Mouse (Mus musculus): Measurements from ENCODE around the gene Spred2.

DNA sequence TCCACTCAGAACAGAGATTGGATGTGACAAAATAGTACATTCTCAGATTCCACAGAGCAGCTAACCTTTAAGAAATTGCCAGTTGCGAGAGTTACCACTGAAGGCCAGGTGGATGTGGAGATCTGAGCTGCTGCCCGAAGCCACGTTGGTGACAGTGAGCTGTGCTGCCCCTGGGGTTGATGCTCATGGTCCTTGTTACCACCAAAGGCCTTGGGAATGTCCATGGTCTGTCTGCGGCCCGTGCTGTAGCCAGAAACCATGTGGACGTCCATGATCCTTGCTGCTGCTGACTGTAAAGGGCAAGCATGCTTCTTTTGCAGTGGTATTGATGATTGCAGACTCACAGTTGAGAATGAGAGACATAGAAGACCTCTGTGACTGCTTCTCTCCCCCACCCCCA, 104.2 kb downstream of the Spred2 start:
- TF ChIP-seq EP300 (IDR thresholded peaks at IDR 0.05; ENCODE audit: low read depth in 1 of 2, low read length in 2 of 2): no peak
- no peak for TF ChIP-seq CTCF (IDR thresholded peaks at IDR 0.05 in 2 of 3, conservative IDR thresholded peaks at IDR 0.05 in 1 of 3; ENCODE audit: control insufficient read depth in 1 of 3, insufficient read depth in 1 of 3, low read depth in 2 of 3, low read length in 3 of 3, poor library complexity in 1 of 3, severe bottlenecking in 1 of 3)
- no peak for TF ChIP-seq MAX (IDR thresholded peaks at IDR 0.05; ENCODE audit: low read length)
- TF ChIP-seq USF2 (IDR thresholded peaks at IDR 0.05; ENCODE audit: borderline replicate concordance in 1 of 2, insufficient read depth in 1 of 2, low read depth in 1 of 2, low read length in 2 of 2): no peak
- no peak for TF ChIP-seq POLR2A (IDR thresholded peaks at IDR 0.05; ENCODE audit: control insufficient read depth in 1 of 2, insufficient read depth in 1 of 2, low read depth in 1 of 2, low read length in 2 of 2, poor library complexity in 1 of 2)
- TF ChIP-seq POLR2AphosphoS2 (IDR thresholded peaks at IDR 0.05; ENCODE audit: low read length): no peak
